Mouse (Mus musculus): ENCODE results near the gene Cnih3.

DNA sequence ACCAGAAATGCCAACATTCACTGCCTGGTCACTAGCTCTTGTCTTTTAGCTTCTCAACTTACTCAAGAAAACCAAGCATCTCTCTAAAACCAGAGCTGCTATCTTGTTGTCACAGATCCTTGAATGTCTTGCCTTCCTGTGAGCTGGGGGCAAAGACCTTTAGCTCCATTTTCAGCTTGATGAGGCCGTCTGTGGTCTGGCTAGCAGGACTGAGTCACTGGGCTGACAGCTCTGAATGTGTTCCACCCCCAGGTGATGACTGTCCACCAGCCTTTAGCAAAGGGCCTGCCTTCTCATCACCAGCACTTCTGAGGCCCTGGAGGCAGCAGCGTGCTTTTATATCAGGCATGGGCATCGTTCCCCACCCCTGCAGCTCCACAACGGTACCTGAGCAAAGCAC is 18.8 kb downstream of the Cnih3 start:
- no peak for TF ChIP-seq EP300 (IDR thresholded peaks at IDR 0.05; ENCODE audit: insufficient read depth, low read depth, low read length)
- TF ChIP-seq CTCF (IDR thresholded peaks at IDR 0.05; ENCODE audit: low read depth, low read length), result no peak

Measured in ES-Bruce4 (cell line).